Mouse (Mus musculus): ENCODE data around the gene Nos1. TPM values are rescaled to one million over a fixed set of nuclear protein-coding genes. Genes with fewer than 3 reads are reported as not detected.
A peak's percentile ranks its signal among the peaks of the same experiment; 100 is the strongest.

Nos1 gene
- polyA plus RNA-seq, 1 experiment from 2014 or later, result 0.69 TPM

DNA sequence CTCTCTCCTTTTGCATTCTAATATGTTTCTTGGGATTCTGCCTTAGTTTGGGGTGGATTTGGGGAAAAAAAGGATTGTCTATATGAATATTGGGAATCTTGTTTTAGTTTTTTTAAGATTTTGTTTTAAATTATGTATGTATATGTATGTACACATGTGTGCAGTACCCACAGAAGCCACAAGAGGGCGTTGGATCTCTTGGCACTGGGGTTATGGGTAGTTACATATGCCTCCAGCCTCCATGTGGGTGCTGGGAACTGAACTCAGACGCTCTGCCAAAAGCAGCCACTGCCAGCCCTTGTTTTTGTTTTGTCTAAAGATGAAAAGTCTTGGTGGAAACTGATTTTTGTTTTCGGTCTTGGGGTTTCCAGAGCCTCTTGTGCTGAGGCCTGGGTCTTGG, 136.1 kb downstream of the Nos1 start:
- no peak overlapping the region for H3K4me2 ChIP-seq (replicated peaks; ENCODE audit: low read depth, low read length)
- ATAC-seq (ENCODE audit: low FRiP score), result no peak
- H3K27me3 ChIP-seq (ENCODE audit: control insufficient read depth, insufficient read depth, low read length), result no peaks in the 10 kb centered on the region
- H3K36me3 ChIP-seq (ENCODE audit: control insufficient read depth, insufficient read depth, low read length), result no peaks in the 10 kb centered on the region
- no peak for DNase-seq (ENCODE audit: low spot score)
- no peak overlapping the region for H3K4me3 ChIP-seq (ENCODE audit: low read depth, low read length)
- H3K9ac ChIP-seq (ENCODE audit: low read depth, low read length), result no peak overlapping the region
- no peaks in the 10 kb centered on the region for H3K4me1 ChIP-seq (replicated peaks; ENCODE audit: control insufficient read depth, insufficient read depth, low read length)
- H3K9me3 ChIP-seq (ENCODE audit: control insufficient read depth, low read length), result no peaks in the 10 kb centered on the region
- no peak overlapping the region for H3K27ac ChIP-seq (ENCODE audit: low read depth, low read length)
- WGBS, result 60% methylated on average over 3 of the region's 3 CpGs

DNA sequence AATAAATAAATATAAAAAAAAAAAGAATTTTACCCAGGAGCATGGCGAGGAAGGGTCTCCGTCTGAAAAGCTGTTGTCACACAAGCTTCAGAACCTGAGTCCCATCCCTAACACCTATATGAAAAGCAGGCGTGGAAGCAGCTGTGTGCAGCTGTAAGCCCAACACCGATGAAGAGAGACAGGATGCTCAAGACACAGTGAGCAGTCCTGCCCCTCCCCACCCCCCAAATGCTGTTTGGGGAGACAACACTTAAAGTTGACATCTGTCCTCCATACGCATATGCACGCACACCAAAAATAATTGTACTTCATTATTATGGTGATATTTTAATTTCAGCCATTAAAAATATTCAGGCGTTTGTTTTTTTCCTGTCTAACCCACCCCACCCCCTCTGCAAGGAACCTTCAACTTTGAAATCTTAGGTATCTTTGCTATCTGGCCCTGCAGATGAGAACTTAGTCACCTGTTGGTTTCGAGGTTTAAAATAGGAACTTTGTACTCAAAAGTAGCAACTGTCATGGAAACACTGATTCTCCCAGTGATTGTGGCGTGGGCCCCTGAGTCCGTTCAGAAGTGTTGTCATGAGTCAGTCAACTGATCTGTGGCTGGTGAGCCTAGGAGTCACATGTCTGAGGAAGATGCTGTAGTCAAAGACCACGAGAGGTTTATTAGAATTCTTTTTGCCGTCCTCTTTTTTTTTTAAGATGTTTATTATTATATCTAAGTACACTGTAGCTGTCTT, 141.1 kb downstream of the Nos1 start:
- 87% methylated on average over 12 of the region's 12 CpGs for WGBS
- Histone ChIP-seq H3K4me2 (replicated peaks; ENCODE audit: low read depth, low read length) (no peak overlapping the region), H3K27me3 (ENCODE audit: control insufficient read depth, insufficient read depth, low read length) (no peaks in the 10 kb centered on the region), H3K4me3 (ENCODE audit: low read depth, low read length) (no peak overlapping the region), H3K36me3 (ENCODE audit: control insufficient read depth, insufficient read depth, low read length) (no peaks in the 10 kb centered on the region), H3K4me1 (replicated peaks; ENCODE audit: control insufficient read depth, insufficient read depth, low read length) (no peaks in the 10 kb centered on the region), H3K9ac (ENCODE audit: low read depth, low read length) (no peak overlapping the region), H3K9me3 (ENCODE audit: control insufficient read depth, low read length) (no peaks in the 10 kb centered on the region), H3K27ac (ENCODE audit: low read depth, low read length) (no peak overlapping the region)
- ATAC-seq (ENCODE audit: low FRiP score) (no peak), DNase-seq (ENCODE audit: low spot score) (no peak)

DNA sequence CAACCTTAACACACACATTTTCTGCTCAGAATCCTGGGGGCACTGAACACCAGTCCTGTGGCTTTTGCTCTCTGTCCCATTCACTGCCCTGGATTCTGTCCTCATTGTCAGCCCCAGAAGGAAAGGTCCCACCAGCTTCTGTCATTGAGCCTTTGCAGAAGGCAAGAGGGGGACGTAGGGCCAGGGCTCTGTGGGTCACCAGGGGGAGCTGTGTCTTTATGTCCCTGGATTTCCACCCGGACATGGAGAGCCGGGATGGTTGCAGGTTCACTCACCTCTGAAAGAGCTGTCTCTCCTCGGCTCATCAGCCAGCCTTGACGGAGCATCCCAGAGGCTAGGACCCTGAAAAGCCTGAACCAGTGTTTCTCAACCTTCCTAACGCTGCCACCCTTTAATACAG, 142.9 kb downstream of the Nos1 start:
- Histone ChIP-seq H3K4me1 (replicated peaks; ENCODE audit: control insufficient read depth, insufficient read depth, low read length) (no peaks in the 10 kb centered on the region), H3K4me3 (ENCODE audit: low read depth, low read length) (no peak overlapping the region), H3K4me2 (replicated peaks; ENCODE audit: low read depth, low read length) (no peak overlapping the region), H3K27me3 (ENCODE audit: control insufficient read depth, insufficient read depth, low read length) (no peaks in the 10 kb centered on the region), H3K9ac (ENCODE audit: low read depth, low read length) (no peak overlapping the region), H3K9me3 (ENCODE audit: control insufficient read depth, low read length) (no peaks in the 10 kb centered on the region), H3K36me3 (ENCODE audit: control insufficient read depth, insufficient read depth, low read length) (no peaks in the 10 kb centered on the region), H3K27ac (ENCODE audit: low read depth, low read length) (no peak overlapping the region)
- DNase-seq (ENCODE audit: low spot score), result no peak
- ATAC-seq (ENCODE audit: low FRiP score), result no peak
- 33% methylated on average over 6 of the region's 6 CpGs for whole genome bisulfite sequencing

DNA sequence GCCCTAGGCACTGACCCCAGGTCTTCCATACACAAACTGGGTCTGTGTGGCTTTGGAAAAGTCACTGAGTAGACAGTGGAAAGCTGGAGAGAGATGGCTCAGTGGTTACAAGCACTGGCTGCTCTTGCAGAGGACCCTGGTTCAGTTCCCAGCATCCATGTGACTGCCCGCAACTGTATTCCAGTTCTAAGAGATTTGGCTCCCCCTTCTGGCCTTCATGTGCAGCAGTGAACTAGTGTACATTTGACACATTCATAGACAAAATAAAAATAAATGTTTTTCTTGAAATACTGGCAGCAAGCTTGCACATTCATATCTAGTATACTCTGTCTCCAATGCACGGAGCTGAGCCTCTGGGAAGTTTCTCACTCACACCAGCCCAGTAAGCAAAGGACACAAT, 147.7 kb downstream of the Nos1 start:
- Histone ChIP-seq H3K4me1 (replicated peaks; ENCODE audit: control insufficient read depth, insufficient read depth, low read length) (no peaks in the 10 kb centered on the region), H3K4me3 (ENCODE audit: low read depth, low read length) (no peak overlapping the region), H3K27me3 (ENCODE audit: control insufficient read depth, insufficient read depth, low read length) (no peaks in the 10 kb centered on the region), H3K9ac (ENCODE audit: low read depth, low read length) (no peak overlapping the region), H3K27ac (ENCODE audit: low read depth, low read length) (no peak overlapping the region), H3K36me3 (ENCODE audit: control insufficient read depth, insufficient read depth, low read length) (no peaks in the 10 kb centered on the region), H3K4me2 (replicated peaks; ENCODE audit: low read depth, low read length) (no peak overlapping the region), H3K9me3 (ENCODE audit: control insufficient read depth, low read length) (no peaks in the 10 kb centered on the region)
- DNase-seq (ENCODE audit: low spot score), result no peak
- no peak for ATAC-seq (ENCODE audit: low FRiP score)
- WGBS, result 96% methylated on average over 2 of the region's 2 CpGs

DNA sequence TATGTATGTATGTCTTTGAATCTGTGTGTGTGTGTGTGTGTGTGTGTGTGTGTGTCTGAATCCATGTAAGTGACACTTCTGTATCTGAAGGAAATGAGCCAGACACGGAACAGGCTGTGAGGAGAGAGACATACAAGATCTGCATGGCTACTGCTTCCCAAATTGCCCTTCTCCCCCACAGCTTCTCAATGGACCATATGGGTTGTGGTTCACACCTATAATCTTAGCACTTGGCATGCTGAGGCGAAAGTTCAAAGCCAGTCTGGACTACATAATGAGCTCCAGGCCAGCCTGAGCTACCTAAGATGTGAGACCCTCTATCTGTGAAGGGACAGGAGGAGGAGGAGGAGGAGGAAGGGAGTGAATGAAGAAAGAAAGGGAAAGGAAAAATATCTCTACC, 151.4 kb downstream of the Nos1 start:
- no peak overlapping the region for H3K9ac ChIP-seq (ENCODE audit: low read depth, low read length)
- no peaks in the 10 kb centered on the region for H3K27me3 ChIP-seq (ENCODE audit: control insufficient read depth, insufficient read depth, low read length)
- H3K9me3 ChIP-seq (ENCODE audit: control insufficient read depth, low read length), result no peaks in the 10 kb centered on the region
- no peaks in the 10 kb centered on the region for H3K4me1 ChIP-seq (replicated peaks; ENCODE audit: control insufficient read depth, insufficient read depth, low read length)
- ATAC-seq (ENCODE audit: low FRiP score) (no peak), DNase-seq (ENCODE audit: low spot score) (no peak)
- H3K4me2 ChIP-seq (replicated peaks; ENCODE audit: low read depth, low read length), result no peak overlapping the region
- 74% methylated on average over 2 of the region's 2 CpGs for WGBS
- no peaks in the 10 kb centered on the region for H3K36me3 ChIP-seq (ENCODE audit: control insufficient read depth, insufficient read depth, low read length)
- H3K4me3 ChIP-seq (ENCODE audit: low read depth, low read length), result no peak overlapping the region
- no peak overlapping the region for H3K27ac ChIP-seq (ENCODE audit: low read depth, low read length)

DNA sequence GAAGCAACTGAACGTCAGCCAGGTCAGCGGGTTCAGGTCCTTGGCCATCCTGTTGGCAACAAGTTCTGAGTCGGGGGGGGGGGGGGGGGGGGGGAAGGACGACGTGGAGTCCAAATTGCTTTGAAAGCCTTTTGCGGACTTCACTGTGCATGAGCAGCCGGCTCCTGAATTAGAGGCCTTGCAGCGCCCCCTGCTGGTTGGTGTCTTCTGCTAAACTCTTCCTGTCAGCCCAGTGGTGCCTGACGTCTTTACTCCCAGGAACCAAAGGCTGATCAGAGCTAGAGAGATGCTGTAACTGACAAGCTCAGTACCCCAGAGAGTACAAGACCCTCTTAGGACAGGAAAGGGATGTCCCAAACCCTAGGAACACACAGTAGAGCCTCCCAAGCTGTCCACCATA, 152.0 kb downstream of the Nos1 start:
- H3K4me2 ChIP-seq (replicated peaks; ENCODE audit: low read depth, low read length), result no peak overlapping the region
- 1% methylated on average over 6 of the region's 9 CpGs for WGBS
- no peaks in the 10 kb centered on the region for H3K36me3 ChIP-seq (ENCODE audit: control insufficient read depth, insufficient read depth, low read length)
- H3K4me1 ChIP-seq (replicated peaks; ENCODE audit: control insufficient read depth, insufficient read depth, low read length), result no peaks in the 10 kb centered on the region
- no peak for ATAC-seq (ENCODE audit: low FRiP score)
- H3K9ac ChIP-seq (ENCODE audit: low read depth, low read length), result no peak overlapping the region
- H3K27me3 ChIP-seq (ENCODE audit: control insufficient read depth, insufficient read depth, low read length), result no peaks in the 10 kb centered on the region
- no peak overlapping the region for H3K4me3 ChIP-seq (ENCODE audit: low read depth, low read length)
- no peaks in the 10 kb centered on the region for H3K9me3 ChIP-seq (ENCODE audit: control insufficient read depth, low read length)
- peak; percentile 94 for DNase-seq (ENCODE audit: low spot score)
- no peak overlapping the region for H3K27ac ChIP-seq (ENCODE audit: low read depth, low read length)

DNA sequence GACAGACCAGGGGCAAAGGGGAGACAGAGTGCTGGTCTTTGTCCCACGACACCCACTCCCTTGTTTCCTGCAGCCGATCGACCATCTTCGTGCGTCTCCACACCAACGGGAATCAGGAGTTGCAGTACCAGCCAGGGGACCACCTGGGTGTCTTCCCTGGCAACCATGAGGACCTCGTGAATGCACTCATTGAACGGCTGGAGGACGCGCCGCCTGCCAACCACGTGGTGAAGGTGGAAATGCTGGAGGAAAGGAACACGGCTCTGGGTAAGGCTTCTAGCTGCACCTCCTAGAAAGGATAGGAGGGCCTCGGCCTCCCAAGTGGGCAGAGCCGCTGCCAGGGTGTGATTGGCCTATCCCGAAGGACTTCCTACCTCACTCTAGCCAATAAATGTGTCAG, 155.5 kb downstream of the Nos1 start:
- Histone ChIP-seq H3K9me3 (ENCODE audit: control insufficient read depth, low read length) (no peaks in the 10 kb centered on the region), H3K27ac (ENCODE audit: low read depth, low read length) (no peak overlapping the region), H3K9ac (ENCODE audit: low read depth, low read length) (no peak overlapping the region), H3K4me3 (ENCODE audit: low read depth, low read length) (no peak overlapping the region), H3K4me1 (replicated peaks; ENCODE audit: control insufficient read depth, insufficient read depth, low read length) (no peaks in the 10 kb centered on the region), H3K36me3 (ENCODE audit: control insufficient read depth, insufficient read depth, low read length) (no peaks in the 10 kb centered on the region), H3K4me2 (replicated peaks; ENCODE audit: low read depth, low read length) (no peak overlapping the region), H3K27me3 (ENCODE audit: control insufficient read depth, insufficient read depth, low read length) (no peaks in the 10 kb centered on the region)
- 69% methylated on average over 16 of the region's 16 CpGs for WGBS
- no peak for DNase-seq (ENCODE audit: low spot score)
- ATAC-seq (ENCODE audit: low FRiP score), result no peak

DNA sequence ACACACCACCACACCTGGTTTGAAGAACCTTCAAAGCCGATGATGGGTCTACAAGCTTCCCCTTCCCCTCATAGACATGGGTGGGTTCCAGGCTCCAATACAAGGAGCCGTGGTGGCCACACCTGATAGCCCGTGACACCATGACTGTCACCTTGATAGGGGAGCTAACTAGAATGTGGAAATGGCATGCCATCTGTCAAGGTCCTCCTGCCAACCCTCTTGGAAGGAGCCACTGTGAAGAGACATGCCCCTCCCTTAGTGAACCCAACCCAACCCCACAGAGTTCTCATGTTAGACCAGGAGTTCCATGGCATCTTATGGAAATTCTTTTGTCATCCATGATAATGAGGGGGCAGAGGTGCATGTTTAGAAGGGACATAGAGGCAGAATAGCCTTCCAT, 156.4 kb downstream of the Nos1 start:
- 87% methylated on average over 3 of the region's 3 CpGs for WGBS
- Histone ChIP-seq H3K27ac (ENCODE audit: low read depth, low read length) (no peak overlapping the region), H3K36me3 (ENCODE audit: control insufficient read depth, insufficient read depth, low read length) (no peaks in the 10 kb centered on the region), H3K9ac (ENCODE audit: low read depth, low read length) (no peak overlapping the region), H3K4me2 (replicated peaks; ENCODE audit: low read depth, low read length) (no peak overlapping the region), H3K9me3 (ENCODE audit: control insufficient read depth, low read length) (no peaks in the 10 kb centered on the region), H3K27me3 (ENCODE audit: control insufficient read depth, insufficient read depth, low read length) (no peaks in the 10 kb centered on the region), H3K4me3 (ENCODE audit: low read depth, low read length) (no peak overlapping the region), H3K4me1 (replicated peaks; ENCODE audit: control insufficient read depth, insufficient read depth, low read length) (no peaks in the 10 kb centered on the region)
- DNase-seq (ENCODE audit: low spot score) (no peak), ATAC-seq (ENCODE audit: low FRiP score) (no peak)

DNA sequence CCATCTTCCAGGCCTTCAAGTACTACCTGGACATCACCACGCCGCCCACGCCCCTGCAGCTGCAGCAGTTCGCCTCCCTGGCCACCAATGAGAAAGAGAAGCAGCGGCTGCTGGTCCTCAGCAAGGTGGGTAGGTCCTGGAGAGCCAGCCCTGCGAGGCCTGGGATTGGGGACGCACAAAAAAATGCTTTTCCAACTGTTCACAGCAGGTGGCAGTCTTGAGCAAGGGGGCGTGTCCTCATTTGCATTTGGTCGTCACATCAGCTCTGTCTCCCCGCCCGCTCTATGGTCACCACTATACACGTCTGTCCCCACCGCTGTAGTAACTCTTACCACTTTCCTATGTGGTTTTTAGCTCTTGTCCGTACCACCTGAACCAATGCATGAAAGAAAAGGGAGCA, 157.3 kb downstream of the Nos1 start:
- 19% methylated on average over 14 of the region's 14 CpGs for WGBS
- H3K4me2 ChIP-seq (replicated peaks; ENCODE audit: low read depth, low read length), result peak overlapping the region; percentile 14; the same call in 1 of the 2 replicates
- H3K36me3 ChIP-seq (ENCODE audit: control insufficient read depth, insufficient read depth, low read length), result no peaks in the 10 kb centered on the region
- H3K27me3 ChIP-seq (ENCODE audit: control insufficient read depth, insufficient read depth, low read length), result no peaks in the 10 kb centered on the region
- no peak for ATAC-seq (ENCODE audit: low FRiP score)
- no peak overlapping the region for H3K9ac ChIP-seq (ENCODE audit: low read depth, low read length)
- H3K9me3 ChIP-seq (ENCODE audit: control insufficient read depth, low read length), result no peaks in the 10 kb centered on the region
- H3K4me3 ChIP-seq (ENCODE audit: low read depth, low read length), result peak overlapping the region; percentile 4; the same call in 1 of the 2 replicates
- DNase-seq (ENCODE audit: low spot score), result peak; percentile 89
- no peak overlapping the region for H3K27ac ChIP-seq (ENCODE audit: low read depth, low read length)
- H3K4me1 ChIP-seq (replicated peaks; ENCODE audit: control insufficient read depth, insufficient read depth, low read length), result no peaks in the 10 kb centered on the region
